In genomic region chr4:74315388-74315787, GRCm38 (mm10) we compare ENCODE assay signal across 36 mouse cellular contexts.
"Had no signal": no experiment of that assay in that cellular context is flagged by ENCODE, and none has a peak within 500 bp of the region (broad histone marks: within the 10 kb centered on the region; RNA-seq: fewer than 3 reads in every experiment).

No protein-coding gene starts in this region.

- H3K27me3 ChIP-seq: heart, embryonic 12.5 days; heart, embryonic 13.5 days; heart, embryonic 15.5 days; hindbrain, embryonic 12.5 days; hindbrain, embryonic 13.5 days; hindbrain, embryonic 15.5 days; intestine, embryonic 15.5 days; kidney, embryonic 15.5 days had no signal

- H3K4me3 ChIP-seq: heart, embryonic 10.5 days; heart, embryonic 12.5 days; heart, embryonic 13.5 days; heart, embryonic 15.5 days; hindbrain, embryonic 10.5 days; hindbrain, embryonic 12.5 days; hindbrain, embryonic 13.5 days; hindbrain, embryonic 15.5 days; intestine, embryonic 15.5 days; kidney, embryonic 15.5 days; layer of hippocampus, adult 2 months; left cerebral cortex, adult 2 months had no signal

- H3K9me3 ChIP-seq: heart, embryonic 10.5 days; heart, embryonic 12.5 days; heart, embryonic 13.5 days; heart, embryonic 15.5 days; hindbrain, embryonic 10.5 days; hindbrain, embryonic 12.5 days; hindbrain, embryonic 13.5 days; hindbrain, embryonic 15.5 days; intestine, embryonic 15.5 days; kidney, embryonic 15.5 days had no signal

- H3K27ac ChIP-seq: heart, embryonic 10.5 days; heart, embryonic 13.5 days; heart, embryonic 15.5 days; hindbrain, embryonic 10.5 days; hindbrain, embryonic 12.5 days; hindbrain, embryonic 13.5 days; hindbrain, embryonic 14.5 days; hindbrain, embryonic 15.5 days; hindbrain, postnatal 0 days; intestine, embryonic 15.5 days; kidney, embryonic 15.5 days; kidney, postnatal 0 days; layer of hippocampus, adult 2 months; left cerebral cortex, adult 2 months had no signal

- H3K9ac ChIP-seq: heart, embryonic 12.5 days; heart, embryonic 13.5 days; heart, embryonic 15.5 days; hindbrain, embryonic 12.5 days; hindbrain, embryonic 13.5 days; hindbrain, embryonic 14.5 days; hindbrain, embryonic 15.5 days; intestine, embryonic 15.5 days; kidney, embryonic 15.5 days had no signal

- H3K4me2 ChIP-seq: heart, embryonic 11.5 days; heart, embryonic 12.5 days; heart, embryonic 13.5 days; heart, embryonic 15.5 days; hindbrain, embryonic 12.5 days; hindbrain, embryonic 13.5 days; hindbrain, embryonic 14.5 days; hindbrain, embryonic 15.5 days; intestine, embryonic 15.5 days; kidney, embryonic 15.5 days had no signal

- ATAC-seq: hindbrain, embryonic 16.5 days; hindbrain, postnatal 0 days; inflammation-experienced regulatory T-cells, adult 6 months; intestine, embryonic 15.5 days; intestine, embryonic 16.5 days; intestine, postnatal 0 days had no signal

- H3K36me3 ChIP-seq: intestine, embryonic 15.5 days had no signal

- H3K4me1 ChIP-seq: heart, embryonic 10.5 days; heart, embryonic 12.5 days; heart, embryonic 13.5 days; heart, embryonic 15.5 days; hindbrain, embryonic 10.5 days; hindbrain, embryonic 12.5 days; hindbrain, embryonic 13.5 days; hindbrain, embryonic 15.5 days; intestine, embryonic 15.5 days; kidney, embryonic 15.5 days had no signal

- DNase-seq: heart, postnatal 10 days; heart, postnatal 14 days; heart, postnatal 36 days; heart, postnatal 4 days; kidney, adult 11 months; kidney, adult 18-20 months; kidney, adult 2 months; kidney, adult 8-10 months; kidney, adult 9 months; kidney, postnatal 10 days; kidney, postnatal 14 days; kidney, postnatal 25 days; kidney, postnatal 36 days; kidney, postnatal 4 days; layer of hippocampus, adult 9-11 months; layer of hippocampus, postnatal 36 days had no signal
